Comparison of ENCODE assay signal across 10 mouse cellular contexts in the genomic region with DNA sequence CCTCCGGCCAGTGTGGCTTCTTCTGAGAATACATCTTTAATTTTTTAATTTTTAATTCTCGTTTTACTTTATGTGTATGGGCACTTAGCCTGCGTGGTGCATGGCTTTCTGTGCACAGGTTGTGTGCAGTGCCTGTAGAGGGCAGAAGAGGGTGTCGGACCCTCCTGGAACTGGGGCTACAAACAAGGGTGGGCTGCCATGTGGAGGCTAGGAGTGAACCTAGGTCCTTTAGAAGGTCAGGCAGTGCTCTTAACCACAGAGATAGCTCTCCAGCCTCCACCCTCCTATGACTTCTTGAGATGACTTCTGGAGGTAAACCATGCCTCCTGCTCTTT. TPM values are rescaled to one million over a fixed set of nuclear protein-coding genes. Genes with fewer than 3 reads are reported as not detected.
A peak's percentile ranks its signal among the peaks of the same experiment; 100 is the strongest.
DNase-seq lines count a peak whose midpoint lies in the region; ATAC-seq and TF ChIP-seq lines count a peak whose summit lies in the region.
"Had no signal": no experiment of that assay in that cellular context is flagged by ENCODE, and none has a peak within 500 bp of the region (broad histone marks: within the 10 kb centered on the region; RNA-seq: fewer than 3 reads in every experiment).

No protein-coding gene starts in this region.

- TF ChIP-seq CTCF in small intestine, adult 2 months (IDR thresholded peaks at IDR 0.05; ENCODE audit: extremely low read depth, insufficient read length, insufficient replicate concordance, low read depth, low read length): peak; percentile 33; the same call in 1 of the 2 replicates

- peaks cover 5% of the 10 kb centered on the region for H3K4me1 ChIP-seq in small intestine, adult 2 months (ENCODE audit: control insufficient read depth, insufficient read depth, insufficient read length, low read length)
- no peaks in the 10 kb centered on the region; the same call in 1 of the 2 replicates for H3K4me1 ChIP-seq in midbrain, embryonic 13.5 days (replicated peaks)

- TF ChIP-seq POLR2A in small intestine, adult 2 months (IDR thresholded peaks at IDR 0.05; ENCODE audit: low read depth, low read length): no peak

- DNase-seq in kidney, postnatal 10 days: peak; percentile 26
- no peak for DNase-seq in kidney, adult 9 months
- peak; percentile 72 for DNase-seq in R1 (ENCODE audit: low read depth, low spot score)
- DNase-seq in kidney, postnatal 4 days: peak; percentile 11 to 29
- no peak for DNase-seq in right cerebral cortex, adult 18-20 months
- DNase-seq in cerebellum, adult 11 months: no peak
- DNase-seq: left cerebral cortex, postnatal 4 days had no signal

- H3K27ac ChIP-seq in small intestine, adult 2 months (ENCODE audit: insufficient read depth, low read depth, low read length): 0 out of 2 replicates have a peak overlapping the region, but pooled peaks have one; percentile 0
- no peak overlapping the region for H3K27ac ChIP-seq in midbrain, embryonic 13.5 days
- H3K27ac ChIP-seq: embryonic facial prominence, embryonic 12.5 days had no signal

- no peak overlapping the region for H3K9ac ChIP-seq in midbrain, embryonic 13.5 days (replicated peaks)
- H3K9ac ChIP-seq: embryonic facial prominence, embryonic 12.5 days had no signal

- no peaks in the 10 kb centered on the region for H3K27me3 ChIP-seq in small intestine, adult 2 months (ENCODE audit: control insufficient read depth, insufficient read depth, low read length)
- no peaks in the 10 kb centered on the region for H3K27me3 ChIP-seq in midbrain, embryonic 13.5 days
- H3K27me3 ChIP-seq: embryonic facial prominence, embryonic 12.5 days had no signal

- H3K4me2 ChIP-seq in midbrain, embryonic 13.5 days (replicated peaks): no peak overlapping the region

- ATAC-seq in midbrain, embryonic 13.5 days: no peak

- 77% methylated on average over 4 of the region's 4 CpGs for WGBS in small intestine, adult 2 months
- 67% methylated on average over 4 of the region's 4 CpGs for WGBS in midbrain, embryonic 13.5 days

- no peaks in the 10 kb centered on the region for H3K36me3 ChIP-seq in small intestine, adult 2 months (ENCODE audit: control insufficient read depth, insufficient read depth, low read length)
- H3K36me3 ChIP-seq in midbrain, embryonic 13.5 days: no peaks in the 10 kb centered on the region
- H3K36me3 ChIP-seq: embryonic facial prominence, embryonic 12.5 days had no signal

- 0 out of 2 replicates have a peak overlapping the region, but pooled peaks have one; percentile 20 for H3K4me3 ChIP-seq in small intestine, adult 2 months (ENCODE audit: low read depth, low read length)
- no peak overlapping the region for H3K4me3 ChIP-seq in midbrain, embryonic 13.5 days (replicated peaks)
- H3K4me3 ChIP-seq: embryonic facial prominence, embryonic 12.5 days had no signal

- H3K9me3 ChIP-seq in midbrain, embryonic 13.5 days: no peaks in the 10 kb centered on the region
- H3K9me3 ChIP-seq: embryonic facial prominence, embryonic 12.5 days had no signal

RNA-seq across cellular contexts. Expression of a gene that starts 33.1 kb away (rescaled TPM):
- polyA plus RNA-seq in small intestine, adult 2 months (2012; rRNA removed): 3.4 and 8.5 TPM in 2 replicates
- 36.8 and 41.1 TPM in 2 replicates for polyA plus RNA-seq in midbrain, embryonic 13.5 days (2015; fragmentation: Nextera tagmentation; extraction: Ambion mirVana)

Comparison
In these comparisons a context has a peak if more than half of its experiments do, and no peak if none do; other contexts are left out.
1. DNase-seq: peak in kidney, postnatal 10 days (single experiment), R1 (single experiment) and kidney, postnatal 4 days (2 of 2); none in kidney, adult 9 months (single experiment), right cerebral cortex, adult 18-20 months (single experiment) and cerebellum, adult 11 months (single experiment).